Mouse (Mus musculus): Measurements from ENCODE around the gene Nfic.
A peak's percentile ranks its signal among the peaks of the same experiment; 100 is the strongest.

The Nfic gene

DNA sequence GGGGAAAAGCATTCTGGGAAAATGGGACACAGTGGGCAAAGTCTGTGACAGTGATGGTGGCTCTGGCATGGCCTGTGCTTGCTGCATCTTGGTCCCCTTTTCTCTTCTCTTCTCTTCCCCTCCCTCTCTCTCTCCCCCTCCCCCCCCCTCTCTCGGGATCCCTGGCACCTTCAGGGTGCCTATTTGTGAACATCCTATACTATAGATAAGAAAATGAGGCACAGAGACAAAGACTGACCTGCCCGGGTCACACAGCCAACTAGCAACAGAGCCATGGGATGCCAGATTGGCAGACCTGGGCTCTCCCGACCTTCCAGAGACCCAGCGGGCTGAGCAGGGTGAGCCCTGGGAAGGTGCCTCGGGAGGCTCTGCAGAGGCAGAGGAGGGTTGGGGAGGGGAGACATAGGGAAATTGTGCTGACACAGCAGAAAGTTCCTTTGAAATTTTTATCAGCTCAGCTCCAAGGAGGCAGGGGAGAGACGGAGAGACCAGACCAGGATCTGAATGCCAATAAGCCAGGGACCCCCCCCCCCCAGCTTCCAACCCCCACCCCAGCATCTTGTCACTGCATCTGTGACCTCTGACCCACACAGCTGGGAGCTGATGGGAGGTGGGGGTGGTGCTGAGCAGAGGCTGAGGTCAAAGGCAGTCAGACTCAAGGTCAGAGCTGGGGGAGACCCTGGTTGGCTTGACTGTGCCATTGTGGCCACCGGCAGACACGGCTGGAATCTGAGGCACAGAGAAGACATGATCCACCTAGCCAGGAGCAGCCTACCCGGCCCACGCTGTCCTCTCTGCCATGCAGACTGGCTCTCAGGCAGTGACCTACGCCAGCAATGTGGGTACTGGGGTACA is 37.0 kb downstream of the Nfic start:
- no peak for DNase-seq (ENCODE audit: low read depth, low spot score)

DNA sequence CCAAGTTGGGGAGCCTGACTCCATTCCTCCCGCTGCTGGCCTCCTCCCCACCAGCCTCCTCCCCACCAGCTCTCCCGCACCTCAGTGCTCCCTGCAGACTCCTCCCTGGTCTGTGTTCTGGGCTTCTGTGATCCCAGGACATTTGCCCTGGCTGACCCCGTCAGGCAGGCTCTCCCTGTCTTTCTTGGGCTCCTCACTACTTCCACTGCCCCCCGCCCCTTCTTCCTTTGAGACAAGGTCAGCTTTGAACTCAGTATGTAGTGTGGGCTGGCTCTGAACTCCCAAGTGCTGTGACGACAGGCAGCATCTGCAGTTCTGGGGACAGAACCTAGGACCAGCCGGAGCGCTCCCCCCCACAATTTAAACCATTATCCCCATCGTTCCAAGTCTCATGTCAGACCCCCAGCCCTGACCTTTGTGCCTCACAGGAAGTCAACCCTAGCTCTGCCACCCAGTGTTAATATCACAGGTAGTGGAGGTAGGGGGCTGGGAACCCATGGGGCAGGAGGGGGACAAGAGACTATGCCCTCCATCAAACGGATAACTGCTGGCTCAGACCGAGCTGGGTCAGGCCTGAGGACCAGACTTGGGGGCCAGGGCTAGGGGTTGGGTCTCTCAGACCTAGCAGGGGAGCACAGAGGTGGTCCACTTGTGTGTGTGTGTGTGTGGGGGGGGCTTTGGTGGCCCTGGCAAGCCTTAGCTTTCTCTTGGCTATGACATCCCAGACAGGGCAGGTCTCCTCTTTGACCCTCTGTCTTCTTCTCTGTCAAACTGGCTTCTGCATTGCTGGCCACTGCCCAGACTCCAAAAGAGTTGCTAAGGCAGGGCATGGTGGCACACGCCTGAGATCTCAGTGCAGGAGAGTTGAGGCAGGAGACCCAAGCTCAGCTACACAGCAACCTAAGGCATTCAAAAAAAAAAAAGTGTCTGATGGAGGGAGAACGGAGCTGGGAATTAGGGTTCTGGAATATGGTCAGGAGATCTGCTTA is 37.9 kb downstream of the Nfic start:
- no peak for DNase-seq (ENCODE audit: low read depth, low spot score)

DNA sequence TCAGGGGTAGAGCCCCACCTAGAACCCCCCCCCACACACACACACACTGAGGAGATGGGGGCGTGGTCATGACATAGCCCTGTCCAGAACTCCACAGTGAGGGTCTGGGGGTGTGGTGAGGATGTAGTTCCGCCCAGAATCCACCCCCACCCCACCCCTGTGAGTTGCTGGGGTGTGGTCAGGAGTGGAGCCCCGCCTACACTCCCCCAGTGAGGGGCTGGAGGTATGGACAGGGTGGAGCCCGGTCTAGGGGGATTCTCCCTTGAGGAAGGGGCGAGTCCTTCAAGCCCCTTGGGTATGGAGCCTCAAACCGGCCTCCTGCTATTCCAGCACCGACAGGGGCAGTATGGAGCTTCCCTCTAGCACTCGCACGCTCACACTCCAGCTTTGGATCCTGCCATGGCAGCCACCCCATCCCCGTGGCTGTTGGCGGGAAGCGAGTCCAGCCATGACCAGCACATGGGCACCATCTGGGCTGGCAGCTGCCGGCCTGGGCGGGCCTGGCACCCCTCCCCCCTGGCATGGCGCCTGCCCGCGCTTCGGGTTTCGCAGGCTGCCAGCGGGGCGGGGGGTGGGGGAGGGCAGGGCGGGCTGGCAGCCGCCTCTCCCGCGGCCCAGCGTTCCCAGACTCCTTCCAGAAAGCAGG is 38.7 kb downstream of the Nfic start:
- DNase-seq (ENCODE audit: low read depth, low spot score): no peak

DNA sequence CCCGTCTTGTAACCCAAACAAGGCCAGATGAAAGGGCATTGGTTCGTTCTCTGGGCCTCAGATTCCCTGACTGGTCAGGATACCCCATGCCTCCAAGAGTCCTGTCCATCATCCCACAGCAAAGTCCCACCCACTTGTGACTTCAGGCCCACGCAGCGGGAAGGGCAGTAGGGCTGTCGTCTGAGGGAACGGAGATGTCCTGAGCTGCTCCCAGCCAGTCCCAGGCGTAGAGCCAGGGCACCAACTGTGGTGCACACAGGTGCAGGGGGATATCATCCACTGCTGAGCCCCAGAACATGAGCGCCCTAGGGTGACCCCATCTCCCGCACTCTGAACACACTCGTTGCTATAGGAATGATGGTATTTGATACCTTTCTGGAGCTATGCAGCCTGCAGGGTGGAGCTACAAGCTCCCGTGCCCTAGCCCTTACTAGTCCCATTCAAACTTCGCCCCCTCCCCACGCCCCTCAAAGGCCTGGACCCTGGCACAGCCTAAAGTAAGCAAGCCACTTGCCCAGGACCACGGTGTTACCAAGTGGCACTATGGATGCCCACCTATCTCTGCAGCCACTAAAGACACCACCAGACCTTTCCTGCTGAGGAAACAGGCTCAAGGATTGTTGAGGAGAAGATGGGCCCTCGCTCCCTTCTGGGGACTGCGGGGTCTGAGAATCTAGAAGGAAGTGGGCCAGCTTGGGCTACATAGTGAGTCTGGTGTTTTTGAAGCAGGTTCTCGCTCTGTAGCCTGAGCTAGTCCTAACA is 39.7 kb downstream of the Nfic start:
- no peak for DNase-seq (ENCODE audit: low read depth, low spot score)

DNA sequence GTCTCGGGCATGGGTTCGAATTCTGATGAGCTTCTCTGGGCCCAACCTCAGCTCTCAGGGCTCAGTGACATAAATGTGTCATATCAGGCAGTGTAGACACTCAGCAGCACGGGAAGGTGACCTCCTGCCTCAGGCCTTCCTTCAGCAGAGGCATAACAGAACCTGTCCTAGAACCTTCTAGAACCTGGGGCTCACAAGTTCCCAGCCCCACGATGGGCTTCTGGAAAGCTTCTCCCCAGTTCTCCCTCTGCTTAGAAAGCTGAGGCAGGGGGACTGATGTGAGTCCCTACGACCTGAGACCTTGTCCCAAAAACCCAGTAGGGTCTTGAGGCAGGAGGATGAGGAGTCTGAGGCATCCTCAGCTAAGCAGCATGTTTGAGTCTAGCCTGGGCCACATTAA is 40.3 kb downstream of the Nfic start:
- no peak for DNase-seq (ENCODE audit: low read depth, low spot score)

DNA sequence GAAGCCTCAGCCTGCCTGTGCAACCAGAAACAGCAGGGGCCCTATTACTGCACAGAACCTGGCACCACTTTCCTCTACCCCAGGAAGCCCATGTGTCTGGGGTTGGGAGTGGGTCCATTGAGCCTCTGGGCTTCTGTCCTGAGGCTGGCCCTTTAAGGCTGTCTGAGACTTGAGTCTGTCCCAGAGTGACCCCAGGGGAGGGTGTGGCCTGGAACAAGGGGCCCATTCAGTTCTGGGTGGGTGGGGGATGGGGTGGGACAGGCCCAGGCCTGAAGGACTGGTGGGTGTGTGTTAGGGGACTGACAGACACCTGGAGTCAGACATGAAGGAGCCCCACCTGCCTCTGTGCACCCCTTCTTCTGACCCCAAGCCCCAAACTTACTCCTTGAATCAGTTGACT is 40.8 kb downstream of the Nfic start:
- no peak for DNase-seq (ENCODE audit: low read depth, low spot score)

DNA sequence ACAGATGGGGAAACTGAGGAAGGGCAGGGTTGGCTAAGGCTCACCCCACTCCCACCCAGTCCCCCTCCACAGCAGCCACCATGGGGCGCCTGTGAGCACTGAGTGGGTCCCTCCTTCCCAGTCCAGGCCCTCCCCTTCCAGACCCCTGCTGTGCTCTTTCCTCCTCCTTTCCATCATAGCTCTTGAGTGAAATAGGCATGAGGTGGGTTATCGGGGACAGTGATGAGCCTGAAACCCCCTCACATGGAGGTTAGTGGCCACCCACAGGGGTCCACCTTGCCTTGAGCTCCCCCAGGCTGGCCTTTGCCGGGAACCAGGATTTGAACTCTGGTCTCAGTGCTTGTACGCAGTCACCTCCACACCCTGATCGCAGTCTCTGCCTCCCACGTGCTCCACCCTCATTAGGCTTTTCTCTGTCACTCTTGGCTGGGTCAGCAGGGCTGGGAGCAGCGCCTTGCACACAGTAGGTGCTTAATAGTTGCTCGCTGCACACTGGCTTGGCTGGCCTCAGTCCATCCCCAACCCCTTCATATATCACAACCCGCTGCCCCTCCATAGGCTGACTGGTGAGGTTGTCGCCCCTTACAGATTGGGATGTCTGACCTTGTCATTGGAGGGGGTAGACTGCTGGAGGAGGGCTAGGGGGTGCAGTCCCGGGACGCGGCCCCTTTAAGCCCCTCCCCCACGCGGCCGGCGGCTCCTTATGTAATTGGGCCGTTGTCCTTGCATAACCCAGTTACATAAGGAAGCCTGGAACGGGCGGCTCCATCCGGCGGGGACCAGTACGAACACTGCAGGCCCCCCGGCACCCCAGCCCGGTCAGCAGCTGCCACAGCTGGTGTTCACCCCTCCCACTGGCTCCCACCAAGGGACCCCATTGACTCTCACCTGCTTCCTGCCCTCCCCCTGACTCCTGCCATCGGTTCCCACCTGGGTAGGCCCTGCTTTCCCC is 41.8 kb downstream of the Nfic start:
- no peak for DNase-seq (ENCODE audit: low read depth, low spot score)

DNA sequence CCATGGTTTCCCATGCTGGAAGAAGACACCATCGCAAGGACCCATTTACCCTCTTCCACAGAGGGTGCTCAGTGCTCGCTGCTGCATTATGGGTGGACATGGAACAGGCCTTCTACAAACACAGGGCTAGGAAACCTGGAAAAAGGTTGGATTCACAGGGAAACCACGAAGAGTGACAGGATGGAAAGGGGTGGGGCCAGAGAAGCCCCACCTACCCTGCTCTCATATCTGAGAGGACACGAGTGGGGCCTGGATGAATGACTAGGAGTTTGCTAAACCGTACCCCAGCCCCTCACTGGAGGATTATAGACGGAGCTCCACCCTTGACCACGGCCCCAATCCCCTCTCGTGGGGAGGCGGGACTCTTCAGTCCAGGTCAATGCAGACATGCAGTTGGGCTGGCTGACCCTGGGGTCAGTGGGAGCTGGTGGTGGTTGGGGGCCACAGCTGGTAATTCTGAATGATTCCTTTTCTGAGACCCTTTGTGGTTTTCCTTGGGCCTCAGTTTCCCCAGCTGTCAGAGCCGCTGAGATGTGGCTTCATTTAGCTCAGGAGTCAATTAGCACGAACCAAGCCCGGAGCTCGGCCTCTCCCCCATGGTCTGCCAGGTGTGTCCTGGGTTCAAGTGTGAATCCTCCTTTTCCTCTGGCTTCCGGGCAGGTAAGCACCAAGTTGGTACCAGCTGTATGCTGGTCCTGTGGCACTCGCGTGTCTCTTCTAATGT is 42.7 kb downstream of the Nfic start:
- DNase-seq (ENCODE audit: low read depth, low spot score): no peak

DNA sequence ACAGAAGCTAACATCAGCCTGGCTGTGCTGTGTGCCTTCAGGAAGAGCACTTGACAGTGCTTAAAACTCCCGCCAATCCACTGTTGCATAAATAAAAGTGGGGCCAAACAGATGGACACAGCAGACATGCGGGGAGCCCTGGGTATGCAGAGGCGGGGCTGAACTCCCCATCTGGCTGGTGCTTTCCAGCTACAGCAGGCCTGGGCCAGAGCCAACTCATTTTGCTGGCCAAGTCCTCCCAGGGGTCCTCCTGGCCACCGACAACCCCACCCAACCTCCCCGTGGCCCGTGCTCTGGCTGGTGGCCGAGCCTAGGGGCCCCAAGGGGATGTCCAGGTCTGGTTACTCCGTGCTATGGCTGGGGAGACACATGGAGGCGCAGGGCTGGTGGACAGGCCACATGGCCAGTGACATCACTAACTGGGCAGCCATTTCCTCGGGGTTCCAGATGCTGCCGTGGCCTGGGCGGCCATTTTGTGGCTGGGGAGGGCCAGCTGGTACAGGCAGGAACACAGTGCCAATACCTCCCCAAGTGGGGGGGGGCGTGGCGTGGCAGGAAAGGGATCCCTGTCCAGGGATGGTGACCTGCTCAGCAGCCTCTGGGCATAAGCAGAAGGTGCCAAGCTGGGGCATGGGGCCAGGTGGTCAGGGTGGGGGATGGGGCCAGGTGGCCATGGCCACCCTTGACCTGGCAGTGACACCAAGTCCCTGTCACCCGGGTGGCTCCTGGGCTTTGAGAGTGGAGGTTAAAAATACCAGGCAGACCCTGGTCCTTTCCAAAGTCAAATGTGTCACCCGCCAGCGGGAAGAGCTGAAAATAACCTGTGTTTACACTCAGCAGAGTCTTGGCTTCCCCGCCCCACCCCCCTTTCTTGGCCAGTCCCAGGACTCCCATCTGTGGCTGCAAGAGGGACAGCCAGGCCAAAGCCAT is 43.7 kb downstream of the Nfic start:
- no peak for DNase-seq (ENCODE audit: low read depth, low spot score)

DNA sequence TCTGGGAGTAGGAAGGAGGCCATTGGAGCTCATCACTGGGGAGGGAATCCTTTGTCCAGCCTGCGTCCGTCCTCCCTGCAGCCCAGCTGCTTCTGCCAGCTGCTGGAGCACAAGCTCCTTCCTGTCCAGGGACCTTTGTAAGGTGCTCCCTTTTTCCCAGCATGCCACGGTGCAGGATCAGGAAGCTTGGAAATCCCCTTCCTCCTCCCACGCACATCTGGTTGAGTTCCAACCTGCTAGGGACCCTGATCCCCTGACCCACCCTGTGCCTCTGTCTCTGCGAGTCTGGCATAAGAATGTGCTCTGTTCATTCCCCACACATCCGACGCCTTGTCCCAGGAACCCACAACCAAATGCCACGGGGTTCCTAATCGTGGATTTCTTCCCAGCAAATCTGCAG is 44.5 kb downstream of the Nfic start:
- no peak for DNase-seq (ENCODE audit: low read depth, low spot score)

DNA sequence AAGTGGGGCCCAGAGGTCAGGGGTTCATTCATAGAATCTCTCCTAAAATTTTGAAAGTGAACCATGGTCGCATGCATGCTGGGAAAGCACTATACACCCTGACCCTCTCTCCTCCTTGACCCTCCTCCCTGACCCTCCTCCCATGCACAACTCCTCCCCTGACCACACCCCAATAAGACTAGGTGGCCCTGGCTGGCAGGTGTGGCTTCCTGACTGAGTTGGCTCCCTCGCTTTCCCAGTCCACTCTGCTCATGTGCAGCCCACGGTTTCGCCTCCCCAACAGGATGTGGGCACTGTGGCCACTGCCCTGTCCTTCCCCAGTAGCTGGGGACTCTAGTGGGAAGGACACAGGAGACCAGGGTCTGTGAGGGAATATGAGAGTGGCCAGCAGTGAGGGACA is 45.1 kb downstream of the Nfic start:
- DNase-seq (ENCODE audit: low read depth, low spot score): no peak

DNA sequence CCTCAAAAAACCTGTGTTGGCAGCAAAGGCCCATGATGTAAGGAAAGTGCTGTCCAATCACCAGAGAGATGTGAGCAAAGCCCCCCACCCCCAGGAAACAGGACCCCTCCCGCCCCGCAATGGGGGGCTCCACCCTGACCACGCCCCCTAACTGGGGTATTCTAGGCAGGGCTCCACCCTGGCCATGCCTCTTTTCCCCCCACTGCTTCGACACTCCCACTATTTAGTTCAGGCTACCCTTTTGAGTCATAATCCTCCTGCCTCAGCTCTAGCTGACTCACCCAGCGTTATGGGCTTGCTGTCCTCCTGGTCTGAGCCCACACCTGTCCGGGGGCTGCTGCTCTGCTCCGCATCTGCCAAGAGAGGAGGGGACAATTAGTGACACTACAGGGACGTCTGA is 46.1 kb downstream of the Nfic start:
- DNase-seq (ENCODE audit: low read depth, low spot score): no peak

DNA sequence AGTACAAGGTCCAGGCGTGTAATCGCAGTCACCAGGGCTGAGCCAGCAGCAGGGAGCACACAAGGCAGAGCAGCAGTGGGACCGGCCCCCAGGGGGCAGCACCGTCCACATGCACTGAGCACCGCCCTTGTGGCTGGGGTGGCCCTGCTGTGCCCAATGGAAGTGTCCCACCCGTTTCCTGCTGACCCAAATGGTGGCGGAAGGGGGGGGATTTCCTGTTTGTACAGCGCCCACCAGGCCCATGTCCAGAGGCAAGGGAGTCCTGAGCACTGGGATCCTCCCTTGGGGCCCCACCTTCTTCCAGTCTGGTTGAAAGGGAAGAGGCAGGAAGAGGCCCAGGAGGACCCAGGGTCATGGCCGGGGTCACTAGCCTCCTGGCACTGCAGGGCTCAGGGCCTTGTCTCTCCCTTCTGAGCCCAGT is 46.6 kb downstream of the Nfic start:
- DNase-seq (ENCODE audit: low read depth, low spot score): peak; percentile 75

DNA sequence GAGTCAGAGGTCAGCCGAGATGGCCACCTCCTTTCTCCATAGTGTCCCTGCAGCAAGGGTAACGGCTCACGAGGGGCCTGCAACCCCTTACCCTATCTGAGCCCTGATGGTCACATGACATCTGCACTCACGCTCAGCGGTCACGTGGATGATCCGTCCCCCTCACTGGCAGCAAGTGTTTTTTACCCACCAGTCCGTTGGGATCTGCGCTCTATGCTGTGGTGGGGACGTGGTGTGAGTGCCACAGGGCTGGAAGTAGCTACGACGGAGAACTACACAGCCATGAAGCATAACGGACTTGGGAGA is 47.1 kb downstream of the Nfic start:
- no peak for DNase-seq (ENCODE audit: low read depth, low spot score)

DNA sequence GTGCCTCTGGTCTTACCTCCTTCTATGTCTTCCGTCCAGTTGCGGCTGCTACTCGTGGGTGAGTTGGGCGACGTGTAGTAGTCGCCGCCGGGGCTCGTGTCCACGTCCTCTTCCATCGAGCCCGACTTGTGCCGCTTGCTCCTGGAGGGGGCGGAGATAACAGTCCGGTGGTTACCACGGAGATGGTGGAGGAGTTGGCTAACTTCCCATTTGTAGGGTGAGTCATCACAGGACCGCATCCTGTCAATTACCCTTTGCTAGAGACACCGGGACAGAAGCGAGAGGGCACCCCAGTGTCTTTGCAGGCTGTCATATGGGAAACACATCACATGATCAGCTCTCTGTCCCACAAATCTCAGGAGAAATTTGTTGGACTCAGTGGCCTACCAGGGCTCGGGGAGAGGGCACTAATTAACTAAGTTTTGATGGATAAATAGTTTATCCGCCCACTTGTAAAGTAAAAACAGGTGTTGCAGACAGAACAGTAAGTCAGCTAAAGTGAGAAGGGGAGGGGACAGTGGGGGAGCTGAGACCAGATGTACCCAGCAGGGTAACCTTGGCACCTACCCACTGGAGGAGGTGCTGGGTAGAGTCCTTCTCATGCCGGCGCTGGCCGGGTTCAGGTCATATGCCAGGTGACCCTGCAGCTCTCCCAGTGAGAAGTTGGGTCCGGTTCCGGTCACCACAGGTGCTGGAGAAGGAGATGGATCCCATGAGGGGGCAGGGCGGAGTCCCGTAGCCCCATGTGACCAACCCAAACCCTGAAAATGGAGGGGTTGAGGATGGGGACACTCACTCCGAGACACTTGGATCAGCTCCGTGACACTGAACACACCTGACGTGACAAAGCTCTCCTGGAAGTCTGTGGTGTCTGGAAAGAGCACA is 47.7 kb downstream of the Nfic start:
- DNase-seq (ENCODE audit: low read depth, low spot score): peak; percentile 82

DNA sequence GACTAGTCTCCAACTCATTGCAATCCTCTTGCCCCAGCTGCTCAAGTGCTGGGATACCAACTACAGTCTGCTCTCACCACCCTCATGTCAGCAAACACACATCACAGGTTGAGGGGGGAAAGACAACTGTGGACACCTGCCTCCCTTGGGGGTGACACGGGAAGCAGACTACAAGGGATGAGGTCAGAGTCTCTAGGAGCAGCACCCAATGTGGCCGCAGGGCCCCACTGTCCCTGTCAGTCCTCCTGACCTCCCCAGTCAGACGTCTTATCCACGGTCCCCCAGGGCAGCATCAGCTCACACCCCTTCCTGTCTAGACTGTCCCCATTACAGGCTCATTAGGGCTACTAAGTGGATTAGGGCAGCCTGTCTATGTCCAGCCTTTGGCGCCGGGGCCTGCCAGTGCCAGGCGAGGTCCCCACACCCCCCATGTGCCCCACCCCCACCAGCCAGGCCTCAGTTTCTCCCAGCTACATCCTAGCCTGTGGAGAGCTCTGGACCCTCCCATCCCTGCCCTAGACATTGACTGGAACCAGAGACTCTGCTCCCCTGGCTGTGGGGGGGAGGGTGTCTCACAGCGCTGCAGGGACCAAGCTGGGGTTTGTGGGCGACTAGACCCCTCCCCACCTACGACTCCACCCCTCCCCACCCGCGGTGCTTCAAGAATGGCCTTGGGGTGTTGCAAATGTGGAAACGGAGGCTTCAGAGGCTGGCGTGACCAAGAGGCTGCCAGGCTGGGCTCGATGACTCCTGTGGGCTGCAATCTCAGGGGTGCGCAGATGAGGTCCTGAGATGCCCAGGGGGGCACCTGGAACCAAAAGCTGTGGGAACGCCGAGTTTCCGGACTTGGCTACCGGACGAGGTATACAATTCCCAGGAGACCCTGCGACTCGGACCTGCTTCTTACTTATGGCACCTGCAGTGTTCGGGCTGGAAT is 48.7 kb downstream of the Nfic start:
- no peak for DNase-seq (ENCODE audit: low read depth, low spot score)
